Mouse (Mus musculus): ENCODE data around the gene Gm20390. TPM values are rescaled to one million over a fixed set of nuclear protein-coding genes. Genes with fewer than 3 reads are reported as not detected.
A peak's percentile ranks its signal among the peaks of the same experiment; 100 is the strongest.

Gm20390 gene
- polyA plus RNA-seq, 1 experiment: 79.6 TPM

DNA sequence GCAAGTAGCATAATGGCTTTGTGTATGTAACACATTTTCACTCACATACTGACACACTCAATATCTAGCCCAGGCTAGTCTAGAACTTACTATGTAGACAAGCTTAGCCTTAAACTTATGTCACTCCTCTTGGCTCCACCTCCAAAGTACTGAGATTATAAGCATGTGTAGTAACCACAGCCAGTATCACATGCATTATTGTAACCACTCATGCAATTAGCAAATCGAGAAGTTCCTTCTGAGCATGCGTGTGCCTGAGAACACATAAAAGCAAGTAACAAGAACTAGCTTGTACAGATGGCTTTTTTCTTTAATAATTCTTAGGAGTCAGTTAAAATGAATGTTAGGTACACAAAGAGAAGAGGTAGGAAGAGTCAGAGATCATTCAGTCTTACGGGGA, 16.5 kb upstream of the Gm20390 start:
- TF ChIP-seq CTCF (IDR thresholded peaks at IDR 0.05; ENCODE audit: borderline replicate concordance, insufficient read depth, low read depth, low read length): no peak
- TF ChIP-seq POLR2A (IDR thresholded peaks at IDR 0.05; ENCODE audit: borderline replicate concordance, insufficient read depth, low read length): no peak
- DNase-seq: no peak
- WGBS: 93% methylated on average over 3 of the region's 3 CpGs
- Histone ChIP-seq H3K4me1 (ENCODE audit: control insufficient read depth, insufficient read depth, low read length) (no peaks in the 10 kb centered on the region), H3K27ac (ENCODE audit: insufficient read depth, low read length) (no peak overlapping the region), H3K27me3 (ENCODE audit: control insufficient read depth, insufficient read depth, low read length) (no peaks in the 10 kb centered on the region), H3K4me3 (replicated peaks; ENCODE audit: insufficient read depth, low read depth, low read length) (no peak overlapping the region)

DNA sequence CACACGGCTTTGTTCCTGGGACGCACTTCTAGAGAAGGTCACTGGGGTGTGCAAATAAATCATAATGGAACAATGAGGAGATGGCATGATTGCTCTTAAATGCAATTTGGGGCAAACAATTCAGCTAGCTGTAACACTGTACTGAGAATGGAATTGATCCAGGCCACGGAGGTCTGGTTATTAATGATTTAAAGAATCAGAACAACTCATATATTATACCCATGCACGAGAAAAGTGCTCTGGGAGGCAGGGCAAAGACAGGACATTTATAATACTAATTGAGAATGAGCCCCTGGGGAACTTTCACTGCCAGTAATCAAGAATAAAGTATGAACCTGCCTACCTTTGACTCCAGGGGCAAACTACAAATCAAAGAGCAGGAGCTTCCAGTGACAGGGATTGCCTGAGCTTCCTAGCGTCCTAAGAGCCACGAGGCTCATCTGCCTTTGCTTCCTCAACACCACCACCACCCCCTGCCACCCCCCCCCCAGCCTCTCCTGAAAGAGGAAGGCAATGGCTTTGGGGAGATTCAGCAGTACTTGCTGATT, 11.5 kb upstream of the Gm20390 start:
- Histone ChIP-seq H3K27me3 (ENCODE audit: control insufficient read depth, insufficient read depth, low read length) (no peaks in the 10 kb centered on the region), H3K4me3 (replicated peaks; ENCODE audit: insufficient read depth, low read depth, low read length) (no peak overlapping the region), H3K4me1 (ENCODE audit: control insufficient read depth, insufficient read depth, low read length) (no peaks in the 10 kb centered on the region), H3K27ac (ENCODE audit: insufficient read depth, low read length) (no peak overlapping the region)
- WGBS: 65% methylated on average over 6 of the region's 6 CpGs
- DNase-seq: no peak
- TF ChIP-seq POLR2A (IDR thresholded peaks at IDR 0.05; ENCODE audit: borderline replicate concordance, insufficient read depth, low read length) (no peak), CTCF (IDR thresholded peaks at IDR 0.05; ENCODE audit: borderline replicate concordance, insufficient read depth, low read depth, low read length) (no peak)

DNA sequence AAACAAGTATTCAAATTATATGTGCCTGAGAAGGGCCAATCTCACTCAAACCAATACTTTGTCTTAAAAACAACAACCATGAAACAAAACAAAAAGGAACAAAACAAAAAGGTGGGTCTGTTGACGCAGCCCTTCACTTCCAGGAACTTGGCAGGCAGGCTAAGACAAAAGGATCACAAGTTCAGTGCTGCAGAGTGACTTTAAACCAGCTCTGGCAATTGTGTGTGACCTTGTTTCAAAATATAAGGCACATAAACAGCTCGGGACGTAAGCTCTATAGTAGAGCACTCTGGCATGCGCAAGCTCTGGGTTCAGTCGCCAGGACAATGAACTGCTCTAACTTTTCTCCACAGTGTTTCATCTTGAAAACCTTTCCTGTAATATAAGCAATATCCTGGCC, 4.9 kb upstream of the Gm20390 start:
- no peak for TF ChIP-seq POLR2A (IDR thresholded peaks at IDR 0.05; ENCODE audit: borderline replicate concordance, insufficient read depth, low read length)
- TF ChIP-seq CTCF (IDR thresholded peaks at IDR 0.05; ENCODE audit: borderline replicate concordance, insufficient read depth, low read depth, low read length): no peak
- no peak for DNase-seq
- Histone ChIP-seq H3K27me3 (ENCODE audit: control insufficient read depth, insufficient read depth, low read length) (no peaks in the 10 kb centered on the region), H3K27ac (ENCODE audit: insufficient read depth, low read length) (no peak overlapping the region), H3K4me3 (replicated peaks; ENCODE audit: insufficient read depth, low read depth, low read length) (no peak overlapping the region), H3K4me1 (ENCODE audit: control insufficient read depth, insufficient read depth, low read length) (peaks cover 2% of the 10 kb centered on the region; the same call in 1 of the 2 replicates)
- WGBS: 87% methylated on average over 5 of the region's 5 CpGs

DNA sequence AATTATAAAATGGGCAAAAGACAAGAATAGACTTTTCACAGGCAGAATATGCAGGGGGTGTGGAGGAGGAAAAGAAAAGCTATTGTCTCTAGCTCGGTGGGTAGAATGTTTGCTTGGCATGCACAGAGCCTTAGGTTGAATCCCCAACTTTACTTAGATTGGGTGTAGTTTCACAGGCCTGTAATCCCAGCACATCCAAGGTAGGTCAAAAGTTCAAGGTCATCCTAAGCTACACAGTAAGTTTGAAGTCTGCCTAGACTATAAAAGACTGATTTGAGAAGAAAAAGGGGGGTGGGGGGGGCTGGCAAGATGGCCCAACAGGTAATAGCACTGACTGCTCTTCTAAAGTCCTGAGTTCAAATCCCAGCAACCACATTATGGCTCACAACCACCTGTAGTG, 1.7 kb upstream of the Gm20390 start:
- 61% methylated on average over 1 of the region's 1 CpGs for WGBS
- no peak for DNase-seq
- no peak overlapping the region for H3K4me3 ChIP-seq (replicated peaks; ENCODE audit: insufficient read depth, low read depth, low read length)
- peaks cover 2% of the 10 kb centered on the region; the same call in 1 of the 2 replicates for H3K4me1 ChIP-seq (ENCODE audit: control insufficient read depth, insufficient read depth, low read length)
- H3K27ac ChIP-seq (ENCODE audit: insufficient read depth, low read length): no peak overlapping the region
- TF ChIP-seq POLR2A (IDR thresholded peaks at IDR 0.05; ENCODE audit: borderline replicate concordance, insufficient read depth, low read length) (no peak), CTCF (IDR thresholded peaks at IDR 0.05; ENCODE audit: borderline replicate concordance, insufficient read depth, low read depth, low read length) (no peak)
- H3K27me3 ChIP-seq (ENCODE audit: control insufficient read depth, insufficient read depth, low read length): no peaks in the 10 kb centered on the region

DNA sequence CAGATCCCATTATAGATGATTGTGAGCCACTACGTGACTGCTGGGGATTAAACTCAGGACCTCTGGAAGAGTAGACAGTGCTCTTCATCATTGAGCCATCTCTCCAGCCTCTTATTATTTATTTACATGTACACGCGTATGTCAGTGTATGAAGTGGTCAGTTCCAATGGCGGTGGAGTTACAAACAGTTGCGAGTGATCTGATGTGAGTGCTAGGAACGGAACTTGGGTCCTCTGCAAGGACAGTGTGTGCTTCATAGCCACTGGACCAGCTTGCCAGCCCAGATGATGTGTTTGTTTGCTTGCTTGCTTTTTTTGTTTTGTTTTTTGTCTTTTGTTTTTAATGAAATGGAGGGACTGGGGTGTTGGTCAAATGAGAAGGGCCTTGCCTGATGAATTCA, 1.1 kb upstream of the Gm20390 start:
- Histone ChIP-seq H3K4me1 (ENCODE audit: control insufficient read depth, insufficient read depth, low read length) (peaks cover 2% of the 10 kb centered on the region; the same call in 1 of the 2 replicates), H3K27me3 (ENCODE audit: control insufficient read depth, insufficient read depth, low read length) (no peaks in the 10 kb centered on the region), H3K27ac (ENCODE audit: insufficient read depth, low read length) (0 out of 2 replicates have a peak overlapping the region, but pooled peaks have one; percentile 61), H3K4me3 (replicated peaks; ENCODE audit: insufficient read depth, low read depth, low read length) (no peak overlapping the region)
- DNase-seq: peak; percentile 17 to 22
- WGBS: 92% methylated on average over 6 of the region's 6 CpGs
- TF ChIP-seq POLR2A (IDR thresholded peaks at IDR 0.05; ENCODE audit: borderline replicate concordance, insufficient read depth, low read length) (no peak), CTCF (IDR thresholded peaks at IDR 0.05; ENCODE audit: borderline replicate concordance, insufficient read depth, low read depth, low read length) (no peak)

DNA sequence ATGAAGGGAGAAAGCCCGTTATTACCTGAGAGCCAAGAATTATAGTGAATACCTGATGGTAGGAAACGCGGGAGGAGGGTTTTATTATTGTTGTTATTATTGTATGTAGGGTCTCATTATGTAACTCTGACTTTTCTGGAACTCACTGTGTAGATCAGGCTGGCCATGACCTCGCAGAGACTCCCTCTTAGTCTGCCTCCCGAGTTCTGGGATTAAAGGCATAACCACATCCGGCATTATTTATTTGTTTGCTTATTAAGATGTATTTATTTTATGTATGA, 695 bp upstream of the Gm20390 start:
- H3K4me3 ChIP-seq (replicated peaks; ENCODE audit: insufficient read depth, low read depth, low read length): no peak overlapping the region
- TF ChIP-seq POLR2A (IDR thresholded peaks at IDR 0.05; ENCODE audit: borderline replicate concordance, insufficient read depth, low read length) (no peak), CTCF (IDR thresholded peaks at IDR 0.05; ENCODE audit: borderline replicate concordance, insufficient read depth, low read depth, low read length) (no peak)
- no peak overlapping the region; the same call in 1 of the 2 replicates for H3K27ac ChIP-seq (ENCODE audit: insufficient read depth, low read length)

DNA sequence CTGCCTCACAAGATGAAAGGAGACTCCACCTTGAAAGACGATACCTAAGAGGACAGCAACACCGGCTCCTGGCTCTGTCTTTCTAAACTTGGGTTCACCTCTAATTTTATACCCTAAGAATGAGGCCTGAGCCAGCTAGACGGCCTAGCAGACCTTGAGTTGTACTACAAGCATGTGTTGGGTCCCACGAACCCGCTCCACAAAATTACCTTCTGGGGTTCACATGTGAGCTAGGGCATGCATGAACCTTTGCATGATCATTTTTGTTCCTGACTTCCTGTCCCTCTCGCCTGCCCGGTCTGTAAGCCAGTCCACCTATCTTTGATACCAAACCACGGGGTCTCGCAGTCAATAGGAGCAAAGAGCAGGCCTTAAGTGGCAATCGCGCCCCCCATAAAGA, 712 bp downstream of the Gm20390 start:
- Histone ChIP-seq H3K27ac (ENCODE audit: insufficient read depth, low read length) (no peak overlapping the region), H3K4me1 (ENCODE audit: control insufficient read depth, insufficient read depth, low read length) (peaks cover 2% of the 10 kb centered on the region; the same call in 1 of the 2 replicates), H3K27me3 (ENCODE audit: control insufficient read depth, insufficient read depth, low read length) (no peaks in the 10 kb centered on the region), H3K4me3 (replicated peaks; ENCODE audit: insufficient read depth, low read depth, low read length) (peak overlapping the region; percentile 68)
- peak; percentile 12 to 41 for DNase-seq
- no peak for TF ChIP-seq POLR2A (IDR thresholded peaks at IDR 0.05; ENCODE audit: borderline replicate concordance, insufficient read depth, low read length)
- TF ChIP-seq CTCF (IDR thresholded peaks at IDR 0.05; ENCODE audit: borderline replicate concordance, insufficient read depth, low read depth, low read length): no peak
- 4% methylated on average over 11 of the region's 11 CpGs for WGBS

More for the DNA sequence above, 695 bp upstream of the Gm20390 start:
- no peak for DNase-seq
- Histone ChIP-seq H3K27me3 (ENCODE audit: control insufficient read depth, insufficient read depth, low read length) (no peaks in the 10 kb centered on the region), H3K4me1 (ENCODE audit: control insufficient read depth, insufficient read depth, low read length) (peaks cover 2% of the 10 kb centered on the region; the same call in 1 of the 2 replicates)
- WGBS: 42% methylated on average over 6 of the region's 6 CpGs

DNA sequence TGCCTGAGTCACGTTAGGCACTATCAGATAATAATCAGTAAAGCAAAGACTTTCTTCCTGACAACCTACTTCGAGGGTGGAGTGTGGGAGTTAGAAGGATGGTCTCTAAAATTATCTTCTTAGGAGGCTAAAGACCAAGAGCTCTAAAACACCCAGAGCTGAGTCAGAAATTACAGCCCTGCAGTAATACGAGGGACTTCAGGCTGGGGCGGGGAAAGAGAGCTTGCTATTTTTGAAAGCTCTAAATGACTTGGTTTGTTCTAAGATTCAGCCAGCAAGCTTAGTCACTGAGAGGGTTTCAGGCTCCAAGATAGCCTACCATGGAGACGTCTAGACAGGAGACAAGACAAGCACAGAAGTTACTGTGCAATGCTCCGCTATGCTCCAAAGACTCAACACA, 2.7 kb downstream of the Gm20390 start:
- 93% methylated on average over 6 of the region's 6 CpGs for WGBS
- DNase-seq: no peak
- Histone ChIP-seq H3K27me3 (ENCODE audit: control insufficient read depth, insufficient read depth, low read length) (no peaks in the 10 kb centered on the region), H3K27ac (ENCODE audit: insufficient read depth, low read length) (no peak overlapping the region; the same call in 1 of the 2 replicates), H3K4me3 (replicated peaks; ENCODE audit: insufficient read depth, low read depth, low read length) (no peak overlapping the region), H3K4me1 (ENCODE audit: control insufficient read depth, insufficient read depth, low read length) (peaks cover 2% of the 10 kb centered on the region; the same call in 1 of the 2 replicates)
- no peak for TF ChIP-seq CTCF (IDR thresholded peaks at IDR 0.05; ENCODE audit: borderline replicate concordance, insufficient read depth, low read depth, low read length)
- no peak for TF ChIP-seq POLR2A (IDR thresholded peaks at IDR 0.05; ENCODE audit: borderline replicate concordance, insufficient read depth, low read length)
